Mouse (Mus musculus) cortical plate, adult 2 months (tissue): ENCODE measurements around the gene Lhx1.

Source experiments
- CTCF ChIP-seq: fragments of 200-500 bp; IDR thresholded peaks from 2 replicates; pipeline ENCODE4 v1.5.1; 2011; ENCODE audit warnings: mild to moderate bottlenecking, control low read depth, low read length; ENCODE audit not compliant: insufficient read depth; ENCODE audit errors: extremely low read depth
- POLR2A ChIP-seq: fragments of 200-500 bp; IDR thresholded peaks from 2 replicates; pipeline ENCODE4 v1.6.1; 2011; ENCODE audit warnings: mild to moderate bottlenecking, low read length, control low read depth; ENCODE audit not compliant: insufficient read depth; ENCODE audit errors: extremely low read depth

DNA sequence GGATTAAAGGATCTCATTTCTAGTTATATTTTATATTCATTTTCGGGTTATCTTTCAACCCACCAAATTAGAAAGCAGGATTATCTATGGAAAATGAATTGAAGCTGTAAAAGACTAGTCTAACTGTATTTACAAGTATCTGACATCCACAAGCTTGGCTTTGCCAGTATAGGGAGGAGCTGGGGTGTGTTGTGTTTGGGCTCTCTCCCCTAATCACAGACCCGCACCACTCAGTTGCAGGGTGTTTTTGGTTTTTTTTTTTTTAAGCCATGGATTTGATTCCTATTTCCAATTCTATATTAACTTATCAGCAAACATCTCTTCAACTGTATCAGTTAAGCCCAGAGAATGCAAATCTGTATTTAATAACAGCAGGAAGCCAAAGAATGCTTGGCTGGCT lies 7.9 kb downstream of the Lhx1 start:
- TF ChIP-seq POLR2A (no peak), CTCF (no peak)
